ENCODE assay signal across 8 mouse cellular contexts in the genomic region with DNA sequence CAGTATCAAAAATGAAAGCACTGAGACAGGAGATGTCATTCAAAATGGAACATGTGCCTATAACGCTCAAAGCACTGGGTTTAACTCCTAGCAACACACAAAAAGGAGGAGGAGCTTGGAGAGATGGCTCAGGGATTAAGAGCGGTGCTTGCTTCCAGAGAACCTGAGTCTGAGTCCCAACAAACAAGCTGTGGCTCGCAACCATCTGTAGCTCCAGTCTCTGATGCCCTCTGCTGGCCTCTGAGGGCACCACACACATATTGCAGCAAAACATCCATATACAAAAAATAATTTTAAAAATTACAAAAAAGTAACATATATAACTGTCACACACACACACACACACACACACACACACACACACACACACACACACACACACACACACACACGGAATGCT. TPM values are rescaled to one million over a fixed set of nuclear protein-coding genes. Genes with fewer than 3 reads are reported as not detected.
DNase-seq lines count a peak whose midpoint lies in the region; ATAC-seq and TF ChIP-seq lines count a peak whose summit lies in the region.

No protein-coding gene starts in this region.

- in situ Hi-C loops in ES-E14 (cut with MboI; ENCODE audit: low sequenced_read_pairs in 2 of 2, unreplicated experiment in 2 of 2) = no loop called here

- peak; percentile 57 to 58 for DNase-seq in cerebellum, postnatal 10 days
- no peak for DNase-seq in cerebellum, adult 9-10 months
- DNase-seq in layer of hippocampus, adult 2 months (ENCODE audit: low spot score in 2 of 2) = peak in 1 of 2 experiments; percentile 36
- no peak for DNase-seq in layer of hippocampus, adult 9-11 months
- DNase-seq in ES-E14 (ENCODE audit: low read depth, low spot score) = peak; percentile 26
- peak; percentile 6 for DNase-seq in fibroblast of lung, adult 2 months (ENCODE audit: low read depth)

- H3K27me3 ChIP-seq in neural tube, embryonic 15.5 days (replicated peaks) = no peaks in the 10 kb centered on the region

- no peaks in the 10 kb centered on the region for H3K9me3 ChIP-seq in ES-E14 (ENCODE audit: control insufficient read depth, insufficient read depth, low read depth, low read length)
- no peaks in the 10 kb centered on the region for H3K9me3 ChIP-seq in neural tube, embryonic 15.5 days (replicated peaks)

- H3K36me3 ChIP-seq in ES-E14 (ENCODE audit: control insufficient read depth, insufficient read depth, low read length, poor library complexity, severe bottlenecking) = peaks cover 21% of the 10 kb centered on the region
- no peaks in the 10 kb centered on the region for H3K36me3 ChIP-seq in neural tube, embryonic 15.5 days

- no peak overlapping the region for H3K4me3 ChIP-seq in layer of hippocampus, adult 2 months
- no peak overlapping the region for H3K4me3 ChIP-seq in ES-E14 (ENCODE audit: insufficient read depth in 1 of 2, low read depth in 1 of 2, low read length in 2 of 2, poor library complexity in 1 of 2, severe bottlenecking in 1 of 2)
- no peak overlapping the region for H3K4me3 ChIP-seq in neural tube, embryonic 15.5 days (replicated peaks)

- no peaks in the 10 kb centered on the region for H3K4me1 ChIP-seq in ES-E14 (ENCODE audit: control insufficient read depth in 2 of 2, insufficient read depth in 2 of 2, low read length in 2 of 2, poor library complexity in 1 of 2)
- no peaks in the 10 kb centered on the region for H3K4me1 ChIP-seq in neural tube, embryonic 15.5 days

- TF ChIP-seq CTCF in layer of hippocampus, adult 2 months (conservative IDR thresholded peaks at IDR 0.05) = peak; percentile 67

- H3K27ac ChIP-seq in layer of hippocampus, adult 2 months = no peak overlapping the region
- no peak overlapping the region for H3K27ac ChIP-seq in ES-E14 (ENCODE audit: insufficient read depth, low read depth, low read length, poor library complexity, severe bottlenecking)
- no peak overlapping the region for H3K27ac ChIP-seq in neural tube, embryonic 15.5 days (replicated peaks)

- WGBS in neural tube, embryonic 15.5 days = 80% methylated on average over 3 of the region's 4 CpGs

- ATAC-seq in monocyte, adult 5-6 weeks (replicated peaks; ENCODE audit: insufficient number of reproducible peaks, low FRiP score, low TSS enrichment, poor library complexity, severe bottlenecking) = peak; percentile 78
- no peak for ATAC-seq in neural tube, embryonic 15.5 days (ENCODE audit: low FRiP score)

- H3K4me2 ChIP-seq in neural tube, embryonic 15.5 days = no peak overlapping the region

- H3K9ac ChIP-seq in ES-E14 (ENCODE audit: insufficient read depth, low read depth, low read length, poor library complexity, severe bottlenecking) = no peak overlapping the region
- H3K9ac ChIP-seq in neural tube, embryonic 15.5 days (replicated peaks) = no peak overlapping the region

TF ChIP-seq in ES-E14, 5 proteins besides CTCF, POLR2A, EP300 and RAD21:
- peak; percentile 15; the same call in 1 of the 2 replicates for TF ChIP-seq ZC3H11A (IDR thresholded peaks at IDR 0.05; ENCODE audit: borderline replicate concordance, low read depth, low read length)
- no peak for TF ChIP-seq HCFC1 (IDR thresholded peaks at IDR 0.05; ENCODE audit: borderline replicate concordance, insufficient read depth, low read length)

RNA-seq across cellular contexts. Expression of a gene that starts 28.2 kb away (rescaled TPM):
- 1 to 10 TPM; 1.7 to 2.8 TPM for total RNA-seq in layer of hippocampus, adult 2 months (2021)
- total RNA-seq in ES-E14 (2012; rRNA removed) = 31.7 and 52.6 TPM in 2 replicates
- 11.2 to 31.4 TPM (median 24.6 TPM) in 3 replicates for total RNA-seq in monocyte, adult 5-6 weeks (2017)
- 6.1 and 9.8 TPM in 2 replicates for polyA plus RNA-seq in neural tube, embryonic 15.5 days (2015; fragmentation: Nextera tagmentation; extraction: Ambion mirVana)

RNA-seq across cellular contexts. Expression of a gene that starts 36.0 kb away (rescaled TPM):
- total RNA-seq in layer of hippocampus, adult 2 months (2021) = 10 to 100 TPM; 59.5 to 70.3 TPM
- 10.8 and 15.4 TPM in 2 replicates for total RNA-seq in ES-E14 (2012; rRNA removed)
- total RNA-seq in monocyte, adult 5-6 weeks (2017) = 28.2 to 59.4 TPM (median 54.9 TPM) in 3 replicates
- polyA plus RNA-seq in neural tube, embryonic 15.5 days (2015; fragmentation: Nextera tagmentation; extraction: Ambion mirVana) = 55.6 and 61.5 TPM in 2 replicates

RNA-seq across cellular contexts. Expression of a gene that starts 36.2 kb away (rescaled TPM):
- 10 to 100 TPM; 20.3 to 24.8 TPM for total RNA-seq in layer of hippocampus, adult 2 months (2021)
- total RNA-seq in ES-E14 (2012; rRNA removed) = 14.8 and 19.1 TPM in 2 replicates
- 17.2 to 28.0 TPM (median 25.4 TPM) in 3 replicates for total RNA-seq in monocyte, adult 5-6 weeks (2017)
- 21.6 and 21.7 TPM in 2 replicates for polyA plus RNA-seq in neural tube, embryonic 15.5 days (2015; fragmentation: Nextera tagmentation; extraction: Ambion mirVana)

RNA-seq across cellular contexts. Expression of a gene that starts 42.3 kb away (rescaled TPM):
- total RNA-seq in layer of hippocampus, adult 2 months (2021) = 10 to 100 TPM; 15.8 to 17.4 TPM
- 8.8 and 13.6 TPM in 2 replicates for total RNA-seq in ES-E14 (2012; rRNA removed)
- total RNA-seq in monocyte, adult 5-6 weeks (2017) = 0.32 TPM in 1 of 3 replicates, not detected in the others
- polyA plus RNA-seq in neural tube, embryonic 15.5 days (2015; fragmentation: Nextera tagmentation; extraction: Ambion mirVana) = 37.9 and 44.0 TPM in 2 replicates

RNA-seq across cellular contexts. Expression of a gene that starts 54.1 kb away (rescaled TPM):
- total RNA-seq in layer of hippocampus, adult 2 months (2021) = 10 to 100 TPM; 71.4 to 75.0 TPM
- total RNA-seq in ES-E14 (2012; rRNA removed) = 1.2 and 1.7 TPM in 2 replicates
- total RNA-seq in monocyte, adult 5-6 weeks (2017) = 0.85 to 3.6 TPM (median 0.95 TPM) in 3 replicates
- 11.3 and 12.8 TPM in 2 replicates for polyA plus RNA-seq in neural tube, embryonic 15.5 days (2015; fragmentation: Nextera tagmentation; extraction: Ambion mirVana)

Comparison
In these comparisons a context has a peak if more than half of its experiments do, and no peak if none do; other contexts are left out.
1. DNase-seq: peak in cerebellum, postnatal 10 days (2 of 2), ES-E14 (single experiment) and fibroblast of lung, adult 2 months (single experiment); none in cerebellum, adult 9-10 months (single experiment) and layer of hippocampus, adult 9-11 months (single experiment).